Mouse (Mus musculus) liver, adult 2 months (tissue): ENCODE measurements at regions not wholly inside any gene's neighbourhood (a gene's known extent, or its start where the extent isn't known, plus 50 kb on each side); places are given as distances from the start of the nearest gene placed in this dataset.

Experiments used
- DNase-seq: peaks from one replicate; pipeline ENCODE4 v3.0.0-alpha.2; 2011; ENCODE audit warnings: low read depth, low spot score; ENCODE audit errors: extremely low read depth
- H3K27ac ChIP-seq: fragments of 200-500 bp; replicated peaks from 2 replicates; pipeline ENCODE4 v1.5.1; 2012; ENCODE audit warnings: low read depth, mild to moderate bottlenecking, control low read depth, inconsistent platforms, low read length; ENCODE audit not compliant: insufficient read depth
- H3K27me3 ChIP-seq: fragments of 200-500 bp; 2 replicates; pipeline ENCODE4 v1.6.1; 2012; ENCODE audit warnings: mild to moderate bottlenecking, moderate library complexity, low read length, inconsistent platforms; ENCODE audit not compliant: control insufficient read depth, insufficient read depth
- H3K36me3 ChIP-seq: fragments of 200-500 bp; 2 replicates; pipeline ENCODE4 v1.6.1; 2012; ENCODE audit warnings: low read length, inconsistent platforms; ENCODE audit not compliant: control insufficient read depth, insufficient read depth
- H3K4me1 ChIP-seq: fragments of 200-500 bp; 2 replicates; pipeline ENCODE4 v1.6.1; 2011; ENCODE audit warnings: low read length; ENCODE audit not compliant: control insufficient read depth, insufficient read depth
- H3K4me3 ChIP-seq: fragments of 200-500 bp; 2 replicates; pipeline ENCODE4 v1.5.1; 2011; ENCODE audit warnings: low read depth, mild to moderate bottlenecking, control low read depth, low read length, moderate library complexity; ENCODE audit not compliant: insufficient read depth
- H3K79me2 ChIP-seq: fragments of 200-500 bp; 2 replicates; pipeline ENCODE4 v1.6.1; 2012; ENCODE audit warnings: inconsistent platforms, mild to moderate bottlenecking, low read length, moderate library complexity; ENCODE audit not compliant: control insufficient read depth, insufficient read depth
- H3K9ac ChIP-seq: fragments of 200-500 bp; 2 replicates; pipeline ENCODE4 v1.6.1; 2012; ENCODE audit warnings: low read depth, mild to moderate bottlenecking, control low read depth, inconsistent platforms, low read length
- CTCF ChIP-seq: fragments of 200-500 bp; IDR thresholded peaks from 2 replicates; pipeline ENCODE4 v1.5.1; 2011; ENCODE audit warnings: low read depth, low read length, control low read depth
- POLR2A ChIP-seq: fragments of 200-500 bp; IDR thresholded peaks from 2 replicates; pipeline ENCODE4 v1.6.1; 2011; ENCODE audit warnings: low read length, control low read depth; ENCODE audit not compliant: insufficient read depth; ENCODE audit errors: extremely low read depth
- WGBS: fragments of 180-500 bp; shearing (Covaris S2); methylation state at CpG from one replicate; pipeline ENCODE4 v1.1.7; 2018; 5-methylcytosine and 5-hydroxymethylcytosine counted together

DNA sequence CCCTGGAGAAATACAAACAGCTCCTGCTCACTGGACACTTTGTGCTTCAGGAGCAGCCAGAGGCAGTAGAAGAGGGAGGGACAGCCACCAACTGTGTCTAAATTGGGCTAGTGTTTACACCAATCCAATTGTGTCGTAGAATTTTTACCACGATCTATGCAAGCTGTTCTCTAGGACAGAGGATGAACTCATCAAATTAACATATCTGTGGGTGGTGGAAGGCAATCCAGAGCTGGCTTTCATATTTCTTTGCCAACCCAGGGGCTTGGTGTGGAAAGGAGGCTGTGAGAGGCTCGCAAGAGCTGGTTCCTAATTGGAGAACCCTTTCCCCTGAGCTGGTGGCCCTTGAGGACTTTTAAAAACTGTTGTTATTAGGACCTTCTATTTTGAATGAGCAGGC is 122.3 kb downstream of the Slc38a4 start:
- Histone ChIP-seq H3K27ac (no peak overlapping the region), H3K36me3 (no peaks in the 10 kb centered on the region), H3K4me1 (peaks cover 5% of the 10 kb centered on the region), H3K9ac (no peak overlapping the region), H3K27me3 (no peaks in the 10 kb centered on the region), H3K79me2 (no peaks in the 10 kb centered on the region), H3K4me3 (no peak overlapping the region)
- 54% methylated on average over 3 of the region's 3 CpGs for WGBS
- TF ChIP-seq POLR2A (no peak), CTCF (no peak)
- DNase-seq = peak; percentile 12

DNA sequence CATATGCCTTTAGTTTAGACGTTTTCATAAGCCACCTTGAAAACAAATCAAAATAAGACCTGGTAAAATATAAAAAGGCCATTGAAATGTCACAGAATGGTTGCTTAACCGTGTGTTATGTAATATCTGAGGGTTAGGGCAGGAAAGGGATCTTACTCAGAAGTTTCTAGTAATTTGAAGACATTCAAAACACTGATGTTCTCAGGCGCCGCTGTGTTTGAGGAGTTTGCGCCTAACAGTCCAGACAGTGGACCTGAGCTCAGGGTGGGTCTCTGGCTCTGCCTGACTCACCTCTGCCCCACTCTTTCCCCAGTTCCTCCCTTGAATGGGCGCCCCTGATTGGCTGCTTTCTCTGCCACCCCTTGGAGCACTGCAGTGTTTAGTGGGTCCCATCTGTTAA is 125.2 kb downstream of the Slc38a4 start:
- no peaks in the 10 kb centered on the region for H3K27me3 ChIP-seq
- H3K27ac ChIP-seq = no peak overlapping the region
- peaks cover 5% of the 10 kb centered on the region for H3K4me1 ChIP-seq
- peak; percentile 60 for DNase-seq
- H3K4me3 ChIP-seq = no peak overlapping the region
- H3K9ac ChIP-seq = no peak overlapping the region
- H3K36me3 ChIP-seq = no peaks in the 10 kb centered on the region
- 43% methylated on average over 6 of the region's 6 CpGs for WGBS
- TF ChIP-seq POLR2A = no peak
- TF ChIP-seq CTCF = no peak
- no peaks in the 10 kb centered on the region for H3K79me2 ChIP-seq

DNA sequence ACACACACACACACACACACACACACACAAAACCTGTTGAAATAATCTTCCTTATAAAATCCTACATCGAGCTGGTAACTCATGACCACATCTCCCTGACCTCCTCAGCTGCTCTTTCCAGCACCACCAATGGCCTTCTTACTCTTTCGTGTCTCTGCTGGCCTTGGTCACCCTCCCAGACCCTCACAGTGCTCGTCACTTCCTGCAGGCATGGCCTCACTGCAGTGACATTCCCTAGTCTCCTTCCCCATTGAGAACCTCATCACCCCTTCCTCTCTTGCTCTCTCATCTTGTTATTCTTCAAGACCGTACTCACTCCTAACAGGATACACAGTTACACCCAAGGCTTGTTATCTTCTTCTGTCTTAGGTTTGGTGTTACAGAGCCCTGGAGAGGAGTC is 126.0 kb downstream of the Slc38a4 start:
- Histone ChIP-seq H3K79me2 (no peaks in the 10 kb centered on the region), H3K27ac (no peak overlapping the region), H3K9ac (no peak overlapping the region), H3K36me3 (no peaks in the 10 kb centered on the region), H3K4me3 (no peak overlapping the region), H3K27me3 (no peaks in the 10 kb centered on the region), H3K4me1 (peaks cover 5% of the 10 kb centered on the region)
- TF ChIP-seq CTCF (no peak), POLR2A (no peak)
- no peak for DNase-seq
- WGBS = 94% methylated on average over 4 of the region's 4 CpGs

DNA sequence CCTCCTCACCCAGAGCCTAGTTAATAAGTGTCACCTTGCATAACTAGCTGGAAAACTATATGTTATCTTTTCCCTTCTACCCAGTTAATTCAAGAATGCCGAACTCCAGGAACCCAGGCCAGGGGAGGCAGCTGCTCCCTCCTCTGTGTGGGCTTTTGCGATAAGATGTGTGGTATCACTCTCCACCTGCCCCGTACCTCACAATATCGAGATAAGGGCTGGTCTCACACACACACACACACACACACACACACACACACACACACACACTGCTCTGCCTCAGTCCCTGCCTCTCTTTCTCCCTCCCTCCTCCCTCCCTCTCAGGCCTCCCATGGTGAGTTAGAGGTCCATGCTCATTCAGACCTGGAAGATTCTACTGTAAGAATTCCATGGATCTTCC is 127.1 kb downstream of the Slc38a4 start:
- WGBS = 71% methylated on average over 4 of the region's 4 CpGs
- Histone ChIP-seq H3K4me1 (peaks cover 5% of the 10 kb centered on the region), H3K27me3 (no peaks in the 10 kb centered on the region), H3K9ac (no peak overlapping the region), H3K4me3 (no peak overlapping the region), H3K79me2 (no peaks in the 10 kb centered on the region), H3K36me3 (no peaks in the 10 kb centered on the region), H3K27ac (no peak overlapping the region)
- TF ChIP-seq POLR2A = no peak
- no peak for TF ChIP-seq CTCF
- DNase-seq = no peak

DNA sequence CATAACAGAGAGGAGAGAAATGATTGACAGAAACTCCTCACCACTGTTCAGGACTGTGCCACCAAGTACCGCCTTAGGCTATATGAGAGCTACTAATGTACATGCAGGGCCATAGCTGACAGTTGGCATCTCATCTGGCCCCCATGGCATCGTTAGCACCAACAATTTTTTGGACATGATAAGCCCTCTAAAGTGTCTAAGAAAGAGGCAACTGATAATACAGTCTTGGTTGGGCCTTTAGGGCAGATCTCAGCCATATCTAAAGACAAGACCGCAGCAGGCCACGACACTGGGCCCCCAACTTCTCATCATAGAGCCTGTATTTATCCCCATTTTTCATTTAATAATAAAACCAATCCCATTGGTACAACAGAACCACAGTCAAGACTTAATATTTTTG is 128.1 kb downstream of the Slc38a4 start:
- H3K9ac ChIP-seq = no peak overlapping the region
- H3K79me2 ChIP-seq = no peaks in the 10 kb centered on the region
- no peak overlapping the region for H3K27ac ChIP-seq
- peaks cover 5% of the 10 kb centered on the region for H3K4me1 ChIP-seq
- 93% methylated on average over 4 of the region's 4 CpGs for WGBS
- no peak for DNase-seq
- H3K4me3 ChIP-seq = no peak overlapping the region
- no peaks in the 10 kb centered on the region for H3K36me3 ChIP-seq
- TF ChIP-seq POLR2A = no peak
- no peak for TF ChIP-seq CTCF
- H3K27me3 ChIP-seq = no peaks in the 10 kb centered on the region

DNA sequence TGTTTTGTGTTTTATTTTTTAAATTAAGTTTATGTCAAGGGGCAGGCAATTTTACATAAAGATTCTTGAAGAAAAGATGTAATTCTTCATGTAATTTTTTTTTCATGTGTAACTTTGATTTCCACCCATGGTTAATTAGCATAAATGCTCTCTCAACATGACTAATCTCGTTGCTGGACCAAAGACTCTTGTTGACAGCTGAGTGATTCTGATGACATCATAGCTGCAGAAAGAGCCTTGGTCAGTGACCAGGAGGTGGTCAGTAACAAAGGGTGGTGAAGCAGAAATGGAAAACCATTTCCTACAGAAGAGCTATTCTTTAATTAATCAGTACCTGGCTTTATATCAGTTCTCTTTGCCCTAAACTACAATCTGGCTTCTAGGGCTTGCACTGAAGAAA is 129.1 kb downstream of the Slc38a4 start:
- no peak overlapping the region for H3K9ac ChIP-seq
- no peak overlapping the region for H3K4me3 ChIP-seq
- H3K27me3 ChIP-seq = no peaks in the 10 kb centered on the region
- no peak overlapping the region for H3K27ac ChIP-seq
- no peaks in the 10 kb centered on the region for H3K79me2 ChIP-seq
- no peaks in the 10 kb centered on the region for H3K36me3 ChIP-seq
- no peak for TF ChIP-seq POLR2A
- TF ChIP-seq CTCF = no peak
- 72% methylated on average over 1 of the region's 1 CpGs for WGBS
- DNase-seq = no peak
- peaks cover 5% of the 10 kb centered on the region for H3K4me1 ChIP-seq
